Mouse (Mus musculus) C2C12 (cell line): Measurements from ENCODE around the gene Sh2b1. TPM values are rescaled to one million over a fixed set of nuclear protein-coding genes. Genes with fewer than 3 reads are reported as not detected.

Experiments
- H3K27me3 ChIP-seq: one replicate; pipeline ENCODE4 v1.6.1; 2011; ENCODE audit not compliant: control insufficient read depth, insufficient read depth, insufficient read length
- H3K36me3 ChIP-seq: one replicate; pipeline ENCODE4 v1.6.1; 2011; ENCODE audit not compliant: control insufficient read depth, insufficient read depth
- H3K4me3 ChIP-seq: one replicate; pipeline ENCODE4 v1.5.1; 2011; ENCODE audit warnings: mild to moderate bottlenecking, control low read depth; ENCODE audit not compliant: poor library complexity, insufficient read depth, severe bottlenecking
- H3K79me2 ChIP-seq: one replicate; pipeline ENCODE4 v1.6.1; 2011; ENCODE audit not compliant: control insufficient read depth, insufficient read depth
- H3K79me3 ChIP-seq: one replicate; pipeline ENCODE4 v1.6.1; 2011; ENCODE audit warnings: low read depth, control low read depth
- H3ac ChIP-seq: one replicate; pipeline ENCODE3; 2011; ENCODE audit warnings: low read depth; ENCODE audit not compliant: control insufficient read depth, insufficient read length
- CEBPB ChIP-seq: IDR thresholded peaks from one replicate; pipeline ENCODE4 v1.6.1; 2011; ENCODE audit warnings: low read depth, mild to moderate bottlenecking, control low read depth, moderate library complexity
- CTCF ChIP-seq: IDR thresholded peaks from one replicate; pipeline ENCODE4 v1.5.1; 2011; ENCODE audit not compliant: control insufficient read depth, insufficient read depth, insufficient read length
- FOSL1 ChIP-seq: IDR thresholded peaks from one replicate; pipeline ENCODE4 v1.8.0; 2011; ENCODE audit warnings: mild to moderate bottlenecking, low read length; ENCODE audit not compliant: poor library complexity, insufficient read depth, severe bottlenecking
- MAX ChIP-seq: IDR thresholded peaks from one replicate; pipeline ENCODE4 v1.6.1; 2011; ENCODE audit warnings: mild to moderate bottlenecking, control low read depth
- MYOD1 ChIP-seq: IDR thresholded peaks from one replicate; pipeline ENCODE4 v1.6.1; 2011; ENCODE audit warnings: low read depth; ENCODE audit not compliant: control insufficient read depth, insufficient read length
- MYOG ChIP-seq: IDR thresholded peaks from one replicate; pipeline ENCODE4 v1.6.1; 2011; ENCODE audit not compliant: control insufficient read depth, insufficient read length; ENCODE audit errors: extremely low read depth
- USF1 ChIP-seq: IDR thresholded peaks from one replicate; pipeline ENCODE4 v1.6.1; 2011; ENCODE audit warnings: low read depth, mild to moderate bottlenecking, control low read depth, moderate library complexity
- polyA plus RNA-seq: library from polyadenylated mRNA; unstranded; fragments of >200 nt; fragmentation: generic; extraction: Trizol; gene quantifications from one replicate; pipeline ENCODE4 v1.2.1, GENCODE M21; 2012; ENCODE audit warnings: missing spikeins

Sh2b1 gene
- polyA plus RNA-seq, 1 experiment: 36.9 TPM

DNA sequence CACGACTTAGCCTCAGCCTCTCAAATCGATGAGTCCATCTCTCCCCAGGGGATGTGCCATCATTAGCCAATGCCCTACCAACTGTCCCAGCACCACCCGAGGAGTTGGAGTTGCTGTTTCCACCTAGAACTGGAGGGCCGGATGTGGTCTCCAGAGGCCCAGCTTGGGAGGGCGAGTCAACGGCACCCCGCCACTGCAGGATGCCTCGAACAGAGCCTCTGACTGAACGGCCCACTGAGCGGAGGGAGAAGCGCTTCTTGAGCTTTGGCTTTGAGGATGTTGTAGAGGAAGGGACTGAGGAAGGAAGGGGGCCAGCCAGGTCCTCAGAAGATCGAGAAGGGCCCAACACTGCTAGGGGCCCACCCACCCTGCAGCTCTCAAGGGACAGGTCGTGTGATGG lies 2.9 kb downstream of the Sh2b1 start:
- TF ChIP-seq MYOD1 (no peak), CTCF (no peak), MYOG (no peak), USF1 (no peak), FOSL1 (no peak), CEBPB (no peak), MAX (no peak)
- Histone ChIP-seq H3K4me3 (no peak overlapping the region), H3K27me3 (no peaks in the 10 kb centered on the region), H3K79me3 (peaks cover 8% of the 10 kb centered on the region), H3K36me3 (peaks cover 11% of the 10 kb centered on the region), H3ac (no peak overlapping the region), H3K79me2 (peaks cover 29% of the 10 kb centered on the region)

DNA sequence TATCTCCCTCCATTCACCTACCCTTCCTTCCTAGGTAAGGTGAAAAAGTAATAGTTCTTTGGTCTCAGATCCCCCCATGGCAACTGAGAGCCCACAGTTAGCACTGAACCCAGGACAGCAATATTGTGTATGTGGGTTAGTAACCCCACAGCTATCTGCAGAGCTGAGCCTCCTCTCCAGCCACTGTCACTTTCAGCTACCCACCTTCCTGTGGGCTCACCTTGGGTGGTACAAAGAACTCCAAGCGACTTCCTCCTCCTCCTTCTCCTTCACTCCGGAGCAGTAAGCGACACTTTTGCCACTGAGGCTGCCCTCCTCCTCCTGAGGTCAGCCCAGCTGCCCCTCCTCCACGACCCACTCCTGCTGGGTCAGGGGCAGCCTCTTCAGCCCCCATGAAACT lies 3.4 kb downstream of the Sh2b1 start:
- Histone ChIP-seq H3ac (no peak overlapping the region), H3K79me2 (peaks cover 29% of the 10 kb centered on the region), H3K36me3 (peaks cover 15% of the 10 kb centered on the region), H3K4me3 (no peak overlapping the region), H3K27me3 (no peaks in the 10 kb centered on the region), H3K79me3 (peaks cover 8% of the 10 kb centered on the region)
- no peak for TF ChIP-seq CEBPB
- TF ChIP-seq MAX: no peak

DNA sequence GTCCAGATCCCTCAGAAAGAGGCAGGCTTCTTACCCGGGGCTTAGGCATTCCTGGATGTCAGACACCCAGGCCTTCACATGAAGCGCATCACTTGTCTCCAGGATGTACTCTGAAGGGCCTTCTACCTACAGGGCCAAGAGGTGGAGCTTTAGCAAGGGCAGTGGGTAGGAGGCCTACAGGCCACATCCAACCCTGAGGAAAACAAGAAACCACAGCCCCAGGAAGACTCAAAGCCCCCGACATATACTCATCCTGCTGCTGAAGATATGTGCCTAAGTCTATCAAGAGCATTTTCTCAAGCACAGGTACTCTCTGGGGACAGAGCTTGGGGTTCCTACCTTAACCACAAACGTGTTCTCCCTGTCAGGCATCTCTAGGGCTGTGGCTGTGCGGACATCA lies 3.9 kb downstream of the Sh2b1 start:
- H3K27me3 ChIP-seq: no peaks in the 10 kb centered on the region
- no peak overlapping the region for H3ac ChIP-seq
- H3K79me2 ChIP-seq: peaks cover 29% of the 10 kb centered on the region
- H3K36me3 ChIP-seq: peaks cover 16% of the 10 kb centered on the region
- H3K4me3 ChIP-seq: no peak overlapping the region
- TF ChIP-seq MYOG (no peak), MYOD1 (no peak), FOSL1 (no peak), USF1 (no peak), CEBPB (no peak), CTCF (no peak)
- peaks cover 8% of the 10 kb centered on the region for H3K79me3 ChIP-seq

DNA sequence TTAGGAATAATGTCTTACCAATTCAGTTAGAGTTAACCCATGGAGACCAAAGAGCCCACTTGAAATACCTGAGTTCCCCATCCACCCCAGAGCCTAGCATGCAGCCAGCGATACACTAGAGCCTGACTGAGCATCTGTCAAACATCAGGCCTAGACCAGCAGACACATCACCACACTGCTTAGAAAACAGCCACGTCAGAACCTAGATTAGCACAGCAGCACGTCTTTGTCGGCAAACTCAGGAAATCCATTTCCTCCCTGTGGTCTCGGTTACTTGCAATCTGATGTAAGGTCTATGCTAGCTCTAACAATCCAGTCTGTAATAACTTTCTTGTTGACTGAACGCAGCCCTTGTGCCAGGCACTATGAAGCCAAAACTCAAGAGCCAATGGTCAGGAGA lies 5.1 kb downstream of the Sh2b1 start:
- Histone ChIP-seq H3K4me3 (no peak overlapping the region), H3K27me3 (no peaks in the 10 kb centered on the region), H3K79me2 (peaks cover 22% of the 10 kb centered on the region), H3K36me3 (peaks cover 16% of the 10 kb centered on the region), H3K79me3 (peaks cover 8% of the 10 kb centered on the region), H3ac (no peak overlapping the region)
- no peak for TF ChIP-seq MYOD1
- TF ChIP-seq CTCF: no peak
- no peak for TF ChIP-seq MYOG
- no peak for TF ChIP-seq USF1
- TF ChIP-seq CEBPB: no peak
- TF ChIP-seq FOSL1: no peak
- TF ChIP-seq MAX: no peak

DNA sequence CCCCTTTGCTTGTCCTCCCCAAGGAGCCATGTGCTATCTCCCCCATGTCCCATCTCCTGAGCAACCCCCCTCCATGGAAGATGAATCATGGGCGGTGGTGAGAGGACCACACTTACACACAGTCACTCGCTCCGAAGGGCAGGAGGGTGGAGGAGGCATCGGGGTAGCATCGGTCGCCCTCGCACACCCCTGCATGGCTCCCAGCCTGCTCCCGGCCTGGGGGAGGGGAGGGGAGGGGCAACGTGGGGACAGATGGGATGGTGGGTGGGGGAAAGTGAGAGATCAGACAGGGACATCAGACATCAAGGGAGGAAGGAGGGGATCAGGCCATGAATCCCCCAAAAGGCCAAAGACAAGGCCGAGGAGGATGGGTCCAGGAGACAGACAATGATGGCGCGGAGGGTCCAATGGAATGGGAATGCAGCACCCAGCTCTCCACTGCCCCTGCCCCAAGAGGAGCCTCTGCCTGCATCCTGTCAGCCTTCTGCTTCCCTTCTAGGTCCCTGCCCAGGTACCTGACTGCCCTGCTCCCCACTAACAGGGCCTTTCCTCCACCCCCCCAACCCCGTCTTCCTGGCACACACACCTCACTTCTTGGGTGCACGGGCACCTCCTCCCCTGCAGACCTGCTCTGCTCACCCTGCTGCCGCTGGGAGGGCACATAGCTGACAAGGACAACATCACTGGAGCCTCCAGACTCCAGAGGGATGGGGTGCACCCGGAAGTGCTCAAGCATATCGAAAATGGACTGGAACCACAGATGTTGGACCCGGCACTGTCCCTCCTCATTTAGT lies 7.2 kb downstream of the Sh2b1 start:
- TF ChIP-seq MYOD1: no peak
- TF ChIP-seq FOSL1: no peak
- no peak for TF ChIP-seq CTCF
- TF ChIP-seq CEBPB: no peak
- no peak for TF ChIP-seq USF1
- TF ChIP-seq MAX: no peak
- no peak for TF ChIP-seq MYOG
- H3K79me3 ChIP-seq: no peaks in the 10 kb centered on the region
- H3ac ChIP-seq: no peak overlapping the region
- H3K36me3 ChIP-seq: peaks cover 16% of the 10 kb centered on the region
- peaks cover 4% of the 10 kb centered on the region for H3K79me2 ChIP-seq
- no peaks in the 10 kb centered on the region for H3K27me3 ChIP-seq
- H3K4me3 ChIP-seq: no peak overlapping the region

DNA sequence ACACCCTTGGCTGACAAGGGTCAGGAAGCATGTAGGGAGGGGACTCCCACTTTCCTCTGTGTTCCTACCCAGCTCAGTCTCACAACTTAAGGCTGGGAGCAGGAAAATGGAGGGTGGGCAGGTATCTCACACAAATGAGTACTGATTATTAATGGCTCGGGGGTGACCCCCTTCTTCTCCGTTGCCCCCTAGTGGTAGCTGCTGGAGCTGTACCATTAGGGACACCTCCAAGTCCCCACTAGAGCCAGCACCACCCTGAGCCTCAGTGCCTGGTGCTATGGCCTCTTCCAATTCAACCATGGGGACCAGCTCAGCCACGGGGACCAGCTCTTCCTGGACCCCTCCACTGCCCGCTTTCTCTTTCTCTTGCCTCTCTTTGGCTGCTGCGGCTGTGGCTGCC lies 8.0 kb downstream of the Sh2b1 start:
- Histone ChIP-seq H3K36me3 (peaks cover 16% of the 10 kb centered on the region), H3ac (no peak overlapping the region)

More for the DNA sequence above, 8.0 kb downstream of the Sh2b1 start:
- H3K79me2 ChIP-seq: no peaks in the 10 kb centered on the region
- H3K79me3 ChIP-seq: no peaks in the 10 kb centered on the region
- H3K4me3 ChIP-seq: no peak overlapping the region
- TF ChIP-seq CEBPB: no peak
- no peak for TF ChIP-seq MYOD1
- TF ChIP-seq USF1: no peak
- TF ChIP-seq MYOG: no peak
- TF ChIP-seq MAX: no peak
- TF ChIP-seq FOSL1: no peak
- TF ChIP-seq CTCF: peak; percentile 47
- no peaks in the 10 kb centered on the region for H3K27me3 ChIP-seq
